Mouse (Mus musculus) kidney, postnatal 10 days (tissue): ENCODE data around the gene Rin2.

Experiments used
- DNase-seq: peaks from one replicate; pipeline ENCODE4 v3.0.0; 2021; ENCODE audit warnings: mixed read lengths

Rin2 gene

DNA sequence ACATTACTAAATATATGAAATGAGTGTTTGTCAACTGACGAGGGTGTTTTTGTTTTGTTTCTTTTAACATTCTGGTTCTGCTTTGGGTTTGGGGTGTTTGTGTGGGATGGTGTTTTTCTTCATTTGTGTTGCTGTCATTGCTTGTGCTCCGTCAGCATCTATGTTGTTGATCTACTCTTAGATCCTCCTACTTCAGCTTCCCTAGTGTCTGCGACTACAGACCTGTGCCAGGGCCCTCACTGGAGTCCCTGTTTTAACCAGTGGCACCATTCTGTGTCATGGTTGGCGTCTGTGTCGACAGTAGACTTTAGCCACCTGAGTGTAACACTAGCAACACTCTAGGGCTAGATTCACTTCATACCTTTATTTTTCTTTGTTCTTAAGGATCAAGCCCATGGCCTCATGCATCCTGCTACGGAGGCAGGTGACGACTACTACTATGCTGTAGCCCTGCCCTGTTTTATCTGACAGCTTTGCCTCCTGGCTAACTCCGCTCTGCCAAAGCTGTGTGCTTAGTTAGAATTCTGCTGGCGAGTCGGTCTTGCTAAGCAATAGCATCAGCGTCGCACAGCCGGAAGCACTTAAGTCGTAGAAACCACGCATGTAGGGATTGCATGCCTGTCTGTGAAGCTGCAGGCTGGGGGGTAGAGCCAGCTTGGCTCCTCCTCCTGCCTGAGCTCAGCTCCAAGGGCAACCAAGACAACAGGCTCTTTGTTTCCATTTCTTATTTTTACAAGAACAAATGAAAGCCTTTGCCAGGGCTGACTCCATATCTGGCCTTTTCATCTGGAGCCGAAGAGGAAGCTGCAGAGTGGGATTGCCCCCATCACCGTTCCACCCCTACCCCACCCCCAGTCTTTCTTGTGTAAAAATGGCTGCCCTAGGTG lies 157.2 kb downstream of the Rin2 start:
- DNase-seq = peak; percentile 72

DNA sequence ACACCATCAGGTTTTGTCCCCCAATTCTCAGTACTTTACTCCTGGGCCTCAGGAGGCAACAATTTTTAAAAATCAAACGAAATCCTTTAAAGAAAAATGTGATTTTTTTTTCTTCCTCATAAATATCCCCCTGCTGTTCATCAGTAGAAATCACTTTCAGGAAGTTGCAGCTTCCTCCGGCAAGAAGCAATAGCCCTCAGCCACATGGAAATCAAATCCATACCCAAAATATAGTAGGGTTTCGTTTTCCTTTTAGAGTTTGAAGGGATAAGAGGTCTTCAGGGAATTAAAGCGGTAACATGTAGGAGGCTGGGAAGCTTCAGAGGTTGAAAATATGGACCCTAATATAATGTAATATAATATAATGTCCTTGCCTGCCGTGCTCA lies 157.8 kb downstream of the Rin2 start:
- no peak for DNase-seq

DNA sequence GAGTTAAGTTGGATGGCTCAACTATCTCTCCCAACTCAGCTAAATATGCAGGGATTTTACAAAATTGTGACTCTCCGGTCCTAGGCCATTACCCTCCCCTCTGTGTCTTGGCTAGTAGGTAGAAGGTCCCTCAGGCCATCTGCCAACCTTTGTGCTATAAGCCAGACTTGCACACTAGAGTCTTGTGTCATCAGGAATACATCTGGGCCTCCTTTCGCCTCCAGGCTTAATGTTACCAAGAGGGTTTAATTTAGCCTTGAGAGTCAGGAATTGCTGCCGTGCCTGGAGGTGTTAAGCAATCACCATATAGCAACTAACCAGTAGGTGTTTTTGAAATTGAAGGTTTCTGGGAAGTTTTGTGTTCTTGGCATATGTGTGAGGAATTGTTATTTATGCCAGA lies 158.3 kb downstream of the Rin2 start:
- DNase-seq = no peak

DNA sequence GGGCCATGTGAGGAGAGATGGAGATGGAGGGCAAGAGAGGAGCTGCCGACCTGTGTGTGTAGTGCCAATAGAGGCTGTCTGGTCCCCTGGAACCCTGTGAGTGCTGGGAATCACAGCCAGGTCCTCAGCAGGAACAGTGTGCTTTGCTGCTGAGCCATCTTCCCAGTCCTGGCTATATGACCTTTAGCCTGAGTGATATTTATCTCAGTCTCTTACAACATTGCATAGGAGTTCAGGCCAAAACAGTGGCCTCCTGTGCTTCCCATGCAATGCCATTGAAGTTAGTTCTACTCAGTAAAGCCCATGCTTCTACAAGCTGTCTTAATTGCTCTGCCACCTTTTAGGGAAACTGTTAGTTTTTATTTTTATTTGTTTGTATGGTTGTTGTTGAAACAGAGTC lies 160.9 kb downstream of the Rin2 start:
- DNase-seq = no peak

DNA sequence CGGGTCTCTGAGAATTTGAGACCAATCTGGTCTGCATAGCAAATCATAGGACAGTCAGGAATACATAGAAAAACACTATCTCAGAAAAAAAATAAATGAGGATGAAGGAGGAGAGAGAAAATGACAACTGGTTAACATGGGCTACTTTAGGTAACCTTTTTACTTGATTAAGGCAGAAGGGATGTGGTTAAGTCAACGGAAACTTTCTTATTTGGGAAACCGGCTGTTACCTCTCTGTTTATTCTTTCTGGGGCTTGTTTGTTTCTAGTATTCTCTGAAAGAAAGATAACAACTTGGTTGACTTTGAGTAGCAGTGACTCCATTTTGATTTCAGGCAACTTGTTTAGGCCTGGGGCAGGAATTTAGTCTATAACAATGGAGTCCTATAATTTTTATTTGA lies 163.7 kb downstream of the Rin2 start:
- DNase-seq = no peak

DNA sequence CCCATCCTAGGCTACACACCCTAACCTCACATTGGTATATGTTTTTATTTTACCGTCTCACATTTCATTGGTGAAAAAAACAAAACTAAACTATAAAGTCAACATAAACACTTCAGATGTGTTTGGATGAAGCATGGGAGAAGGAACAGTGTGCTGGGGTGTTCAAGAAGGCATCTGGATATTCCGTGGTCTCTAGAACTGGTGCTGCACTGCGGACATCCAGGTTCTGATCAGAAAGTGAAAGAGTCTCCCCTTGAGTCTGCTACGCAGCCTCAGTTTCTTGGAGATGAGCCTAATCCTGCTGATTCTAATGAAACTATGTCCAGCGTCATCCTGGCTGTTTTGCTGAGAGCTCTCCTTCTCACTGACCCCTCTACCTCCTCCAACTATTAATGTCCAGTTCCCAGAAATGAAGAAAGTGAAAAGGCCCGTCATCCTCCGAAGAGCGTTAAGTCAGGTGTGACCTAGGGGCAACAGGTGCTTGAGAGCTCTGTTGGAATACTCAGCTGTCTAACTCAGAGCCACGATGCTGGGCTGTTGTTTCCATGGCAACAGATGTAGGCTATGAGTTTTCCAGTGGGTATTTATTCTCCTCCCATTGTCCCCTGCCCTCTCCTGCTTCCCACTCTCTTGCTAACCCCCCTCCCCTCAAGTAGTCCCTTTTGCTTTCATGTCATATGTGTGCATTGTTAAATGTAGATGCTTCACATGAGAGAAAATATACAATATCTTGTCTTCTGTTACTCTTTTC lies 164.7 kb downstream of the Rin2 start:
- no peak for DNase-seq

DNA sequence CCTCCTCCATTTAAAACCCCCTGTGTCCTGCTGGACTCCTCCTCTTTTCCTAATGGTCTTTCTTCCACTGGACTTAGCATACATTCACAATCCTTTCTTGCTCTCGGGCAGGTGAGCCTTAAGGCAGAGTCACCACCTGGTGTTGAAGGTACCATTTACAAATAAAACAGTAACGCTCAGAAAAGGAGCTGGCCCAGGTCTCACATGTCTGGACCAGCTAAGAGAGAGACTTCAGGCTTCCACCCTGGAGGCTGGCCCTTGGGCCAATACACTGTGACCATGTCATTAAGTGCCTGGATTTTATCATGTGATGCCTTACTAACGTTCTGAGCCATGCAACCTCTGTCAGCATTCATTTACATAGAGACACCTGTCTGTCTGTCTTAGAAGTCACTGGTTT lies 165.3 kb downstream of the Rin2 start:
- DNase-seq = no peak

DNA sequence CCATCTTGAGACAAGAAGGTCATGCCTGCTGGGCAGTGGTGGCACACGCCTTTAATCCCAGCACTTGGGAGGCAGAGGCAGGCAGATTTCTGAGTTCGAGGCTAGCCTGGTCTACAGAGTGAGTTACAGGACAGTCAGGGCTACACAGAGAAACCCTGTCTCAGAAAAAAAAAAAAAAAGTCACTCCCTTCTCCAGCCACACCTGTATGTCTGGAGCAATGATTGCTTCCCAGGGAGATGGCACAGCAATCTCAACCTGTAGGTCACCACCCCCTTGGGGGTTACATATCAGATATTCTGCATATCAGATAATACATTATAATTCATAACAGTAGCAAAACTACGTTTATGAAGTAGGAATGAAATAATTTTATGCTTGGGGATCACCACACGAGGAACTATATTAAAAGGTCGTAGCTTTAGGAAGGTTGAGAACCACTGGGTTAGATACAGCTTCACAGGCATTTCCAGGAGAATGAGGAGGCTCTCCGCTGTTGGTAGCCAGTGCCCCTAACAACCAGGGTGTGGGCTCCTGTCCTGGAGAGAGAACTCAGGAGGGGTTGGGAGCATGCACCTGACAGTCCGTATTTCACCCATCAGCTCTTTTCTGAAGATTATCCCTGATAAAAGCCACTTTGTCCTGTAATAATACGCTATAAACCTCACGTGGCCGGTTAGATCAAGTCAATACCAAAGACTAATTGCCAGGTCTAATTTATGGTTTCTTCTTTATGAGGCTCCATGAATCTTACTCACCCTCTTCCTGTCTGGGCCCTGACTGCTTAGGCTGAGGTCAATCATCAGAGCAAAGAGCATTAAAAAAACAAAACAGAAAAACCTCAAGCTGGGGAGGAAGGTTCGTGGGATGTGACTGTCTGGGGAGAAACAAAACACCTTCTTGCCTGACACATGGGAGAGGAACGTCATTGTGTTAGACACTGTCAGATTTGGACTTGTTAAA lies 166.2 kb downstream of the Rin2 start:
- DNase-seq = no peak

DNA sequence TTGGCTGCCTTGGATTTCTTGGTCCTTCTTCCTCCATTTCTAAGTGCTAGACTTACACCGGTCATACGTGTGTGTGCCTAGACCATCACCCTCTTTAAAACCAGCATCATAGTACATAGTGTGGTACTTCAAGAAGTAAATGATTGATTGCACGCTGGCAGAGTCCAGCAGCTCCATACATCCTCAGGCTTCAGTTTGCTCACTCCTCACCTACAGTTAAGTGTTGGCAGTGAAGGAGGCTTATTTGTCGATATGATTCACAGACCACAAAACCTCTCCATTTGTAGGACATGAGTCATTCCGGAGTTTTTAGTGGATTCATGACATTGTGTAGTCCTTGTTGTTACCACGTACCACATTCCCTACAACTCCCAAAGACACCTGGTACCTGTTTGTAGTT lies 168.3 kb downstream of the Rin2 start:
- no peak for DNase-seq

DNA sequence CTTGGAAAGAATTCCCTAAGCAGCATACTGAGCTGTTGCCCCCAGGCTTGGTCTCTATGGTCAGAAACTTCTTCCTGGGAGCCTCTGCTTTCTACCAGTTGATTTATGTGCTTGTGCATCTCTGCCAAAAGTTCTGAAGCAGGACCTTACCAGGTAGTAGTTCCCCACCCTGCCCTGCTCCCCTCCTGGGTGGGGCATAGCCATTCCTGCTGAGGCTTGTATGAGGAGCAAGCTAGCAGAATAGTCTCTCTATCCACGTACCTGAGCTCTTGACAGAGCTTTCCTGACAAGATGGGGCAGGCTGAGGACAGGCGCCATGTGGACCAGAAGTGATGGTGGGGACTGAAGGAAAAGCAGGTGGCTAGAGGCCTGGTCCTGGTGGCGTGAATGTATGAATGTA lies 171.6 kb downstream of the Rin2 start:
- no peak for DNase-seq

DNA sequence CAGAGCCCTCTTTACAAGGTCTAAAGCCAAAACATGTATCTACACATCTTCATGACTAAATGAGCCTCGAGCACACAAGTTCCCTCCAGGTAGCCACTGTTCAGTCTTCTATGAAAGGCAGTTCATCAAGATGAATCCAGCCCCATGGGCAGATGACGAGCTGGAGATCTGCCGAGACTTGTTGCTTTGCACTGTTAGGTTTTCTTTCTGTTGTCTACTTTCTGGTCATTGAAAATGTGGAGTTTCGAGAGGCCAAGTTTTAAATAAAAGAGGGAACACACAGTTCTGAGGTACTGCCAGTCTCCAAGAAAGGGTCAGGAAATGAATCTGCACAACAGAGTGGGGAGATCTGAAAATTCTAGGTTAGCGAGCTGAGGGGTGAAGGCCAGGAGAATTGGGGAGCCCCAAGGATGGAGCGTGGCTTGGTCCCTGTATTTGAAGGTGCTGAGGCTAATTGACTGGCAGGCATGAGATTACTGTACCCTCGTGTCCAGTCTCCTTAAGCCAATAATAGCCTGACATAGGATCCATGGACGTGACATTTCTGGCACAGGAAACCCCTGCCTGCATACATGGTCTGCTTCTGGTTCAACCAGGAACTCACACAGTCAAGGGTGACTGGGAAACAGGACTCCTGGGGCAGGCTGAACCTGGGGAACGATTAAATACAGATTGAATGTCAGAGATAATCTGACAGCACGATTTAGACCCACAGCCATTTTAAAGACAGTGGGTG lies 174.3 kb downstream of the Rin2 start:
- no peak for DNase-seq

DNA sequence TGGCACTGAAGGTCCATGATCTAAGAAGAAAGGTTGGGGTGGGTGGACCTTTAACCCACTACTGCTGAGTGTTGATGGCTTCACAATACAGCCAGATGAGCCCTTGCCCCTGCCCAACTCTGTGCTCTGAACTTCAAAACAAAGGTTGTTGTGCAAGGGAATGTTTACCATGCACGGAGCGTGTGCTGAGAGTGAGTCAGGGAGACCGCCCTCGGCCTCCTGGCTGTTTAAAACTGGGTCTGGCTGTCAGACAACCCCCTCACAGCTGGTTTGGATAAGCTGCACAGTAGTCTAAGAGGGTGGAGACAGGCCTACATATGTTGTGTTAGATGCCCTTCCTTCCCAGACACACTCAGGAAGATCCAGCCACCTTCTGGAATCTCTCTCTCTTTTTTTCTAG lies 175.8 kb downstream of the Rin2 start:
- no peak for DNase-seq

DNA sequence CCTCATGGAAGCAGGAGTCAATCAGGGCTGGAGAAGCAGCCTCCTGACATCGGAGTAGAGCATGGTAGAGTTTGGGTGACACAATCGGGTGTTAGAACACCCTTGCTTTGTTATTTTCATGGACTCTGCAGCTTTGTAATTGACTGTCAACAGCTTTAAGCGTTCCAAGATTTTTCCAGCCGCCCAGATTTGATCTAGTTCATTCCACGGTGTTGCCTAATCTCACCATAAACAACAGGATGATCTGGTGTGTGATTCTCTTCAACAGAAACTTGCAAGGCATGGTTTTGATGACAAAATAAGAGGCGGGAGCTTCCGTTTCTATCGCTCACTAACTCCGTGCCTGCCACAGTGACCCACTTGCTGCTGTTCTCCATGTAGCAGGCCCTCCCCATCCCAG lies 180.8 kb downstream of the Rin2 start:
- DNase-seq = no peak

DNA sequence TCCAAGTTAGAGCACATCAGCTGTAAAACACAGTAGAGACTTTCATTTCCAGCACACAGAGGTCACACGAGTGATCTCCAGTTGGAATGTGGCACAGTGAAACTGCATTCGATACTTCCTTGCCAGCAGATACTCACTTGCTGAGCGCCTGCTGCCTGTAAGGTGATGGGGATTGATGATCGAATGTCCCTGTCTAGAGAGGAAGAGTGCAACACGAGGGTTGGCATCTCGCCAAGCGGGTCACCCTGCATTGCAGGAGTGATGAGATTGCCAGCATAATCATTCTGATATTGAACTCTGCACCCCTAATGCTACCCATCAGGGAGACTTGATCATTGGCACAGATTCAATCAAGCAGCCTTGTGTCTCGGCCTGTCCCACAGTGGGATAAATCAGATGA lies 182.8 kb downstream of the Rin2 start:
- DNase-seq = peak; percentile 58

DNA sequence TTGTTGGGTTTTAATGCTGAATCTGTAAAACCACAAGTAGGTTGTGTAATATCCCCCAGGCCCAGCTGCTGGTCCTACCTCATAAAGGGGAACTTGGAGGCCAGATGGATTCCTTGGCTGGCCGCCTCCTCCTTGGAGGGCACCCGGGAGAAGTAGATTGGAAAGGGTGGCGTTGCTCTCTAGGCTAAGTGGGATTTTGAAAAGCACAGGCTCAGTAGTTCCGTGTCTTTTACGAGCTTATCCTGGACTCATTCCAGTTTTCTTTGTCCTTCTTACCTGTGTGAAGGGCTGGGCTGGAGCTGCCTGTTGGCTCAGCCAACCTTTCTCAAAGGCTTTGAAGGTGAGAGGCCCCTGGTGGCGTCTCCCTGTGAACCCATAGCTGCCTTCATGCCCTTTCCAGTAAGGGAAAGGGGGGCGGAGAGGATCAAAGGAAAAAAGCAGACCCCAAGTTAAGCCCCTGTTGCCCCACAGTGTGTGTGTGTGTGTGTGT lies 184.5 kb downstream of the Rin2 start:
- peak; percentile 62 for DNase-seq

DNA sequence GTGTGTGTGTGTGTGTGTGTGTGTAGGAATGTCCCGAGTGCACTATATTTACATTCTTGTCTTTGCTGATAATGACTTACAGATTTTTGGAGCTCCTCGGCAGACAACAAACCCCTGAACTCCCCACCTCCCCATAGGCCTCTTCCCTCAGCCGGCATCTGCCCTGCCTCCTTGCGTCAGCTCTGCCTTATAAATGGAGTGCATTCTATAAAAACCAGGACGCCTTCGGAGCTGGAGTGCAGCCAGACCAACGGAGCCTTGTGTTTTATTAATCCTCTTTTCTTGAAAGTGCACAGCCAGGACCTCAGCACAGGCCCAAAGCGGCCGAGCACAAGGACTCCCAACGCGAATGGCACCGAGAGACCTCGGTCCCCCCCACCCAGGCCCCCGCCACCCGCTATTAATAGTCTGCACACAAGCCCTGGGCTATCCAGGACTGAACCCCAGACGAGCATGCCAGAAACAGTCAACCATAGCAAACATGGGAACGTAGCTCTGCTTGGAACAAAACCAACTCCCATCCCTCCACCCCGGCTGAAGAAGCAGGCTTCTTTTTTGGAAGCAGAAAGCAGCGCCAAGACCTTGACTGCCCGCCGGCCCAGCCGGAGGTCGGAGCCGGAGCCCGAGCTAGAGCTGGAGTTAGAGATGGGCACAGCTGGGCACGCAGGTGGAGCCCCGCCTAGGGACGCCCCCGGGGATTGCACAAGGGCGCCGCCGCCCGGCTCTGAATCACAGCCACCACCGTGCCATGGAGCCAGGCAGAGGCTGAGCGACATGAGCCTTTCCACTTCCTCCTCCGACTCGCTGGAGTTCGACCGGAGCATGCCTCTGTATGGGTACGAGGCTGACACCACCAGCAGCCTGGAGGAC lies 185.2 kb downstream of the Rin2 start:
- peak; percentile 90 for DNase-seq

DNA sequence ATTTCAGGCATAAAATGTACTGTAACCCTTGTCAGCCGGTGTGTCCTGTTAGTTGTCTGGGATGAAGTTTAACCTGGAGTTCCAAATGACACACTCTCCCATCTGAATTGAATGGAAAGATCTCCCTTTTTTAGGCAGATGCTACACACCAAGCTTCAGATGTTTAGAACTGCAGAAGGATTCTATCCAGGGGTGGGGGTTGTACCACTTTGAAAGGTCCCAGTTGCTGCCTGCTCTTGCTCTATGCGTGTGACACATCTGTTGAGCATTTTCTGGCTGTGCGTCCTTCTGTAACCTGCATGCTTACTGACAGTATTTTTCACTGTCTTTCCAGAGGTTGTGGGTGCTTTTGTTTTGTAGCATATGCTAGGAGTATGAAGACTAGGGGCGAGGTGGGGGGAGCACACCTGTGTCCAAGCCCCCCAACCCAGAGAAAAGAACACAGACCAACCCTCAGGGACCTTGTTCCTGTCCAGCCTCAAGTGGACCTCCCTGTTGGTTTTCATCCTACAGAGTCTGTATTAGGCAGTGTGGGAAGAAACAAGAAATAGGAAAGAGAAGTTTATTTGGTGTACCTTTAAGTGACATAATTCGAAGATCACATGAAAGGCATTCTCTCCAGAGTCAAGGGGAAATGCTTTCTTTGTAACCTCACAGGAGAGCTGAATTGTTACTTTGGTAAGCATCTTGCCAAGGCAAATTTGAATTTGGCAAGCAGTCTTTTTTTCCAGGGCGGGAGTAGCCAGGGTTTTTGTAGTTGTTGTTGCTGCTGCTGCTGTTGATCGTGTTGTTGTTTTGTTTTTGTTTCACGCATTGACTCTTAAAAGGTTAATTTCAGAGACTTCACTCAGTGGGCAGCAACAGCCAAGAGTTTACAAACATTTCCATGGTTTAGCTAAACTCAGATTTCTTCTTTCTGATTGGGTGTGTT lies 186.4 kb downstream of the Rin2 start:
- no peak for DNase-seq

DNA sequence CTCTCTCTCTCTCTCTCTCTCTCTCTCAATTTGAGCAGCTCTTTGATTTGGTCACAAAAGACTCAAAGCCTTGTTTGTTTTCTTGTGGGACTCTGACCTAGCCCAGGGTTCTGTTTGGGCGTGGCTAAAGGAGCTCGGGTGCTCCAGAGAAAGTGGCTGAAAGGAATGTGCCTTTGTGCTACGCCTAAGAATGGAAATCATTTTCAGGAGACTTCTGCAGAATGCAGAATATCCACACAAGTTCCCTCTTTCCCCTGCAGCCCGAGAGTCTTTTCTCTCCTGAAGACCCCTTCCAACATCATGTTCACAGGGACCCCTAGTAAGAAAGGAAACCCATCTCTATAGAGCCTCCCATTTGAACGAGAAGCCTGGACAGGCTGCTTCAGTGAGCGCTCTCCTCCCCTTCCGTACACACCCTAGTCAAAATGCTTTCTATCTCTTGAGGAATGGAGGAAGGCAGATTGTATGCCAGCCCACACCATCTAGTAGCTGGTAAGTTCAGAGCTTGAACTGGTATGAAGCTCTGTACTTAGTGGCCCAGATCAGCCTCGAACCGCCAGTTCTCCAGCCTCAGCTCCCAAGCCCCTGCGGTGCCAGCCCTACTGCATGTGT lies 187.3 kb downstream of the Rin2 start:
- DNase-seq = peak; percentile 70

DNA sequence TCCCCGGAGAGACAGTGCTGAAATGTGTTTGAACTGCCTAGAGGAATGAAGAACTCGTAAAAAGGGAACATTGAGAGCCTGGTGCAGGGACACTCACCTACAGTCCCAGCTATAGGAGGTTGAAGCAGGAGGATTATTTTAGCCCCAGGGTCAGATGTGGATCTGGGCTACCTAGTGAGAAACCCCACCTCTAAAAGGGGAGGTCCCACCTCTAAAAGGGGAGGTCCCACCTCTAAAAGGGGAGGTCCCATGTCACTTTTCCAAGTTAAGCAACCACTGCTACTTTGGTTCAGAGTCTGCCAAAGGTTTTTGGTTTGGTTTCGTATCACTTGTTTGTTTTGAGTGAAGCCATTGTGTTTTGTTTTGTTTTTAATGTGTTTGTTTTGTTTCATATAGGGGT lies 190.3 kb downstream of the Rin2 start:
- DNase-seq = no peak

DNA sequence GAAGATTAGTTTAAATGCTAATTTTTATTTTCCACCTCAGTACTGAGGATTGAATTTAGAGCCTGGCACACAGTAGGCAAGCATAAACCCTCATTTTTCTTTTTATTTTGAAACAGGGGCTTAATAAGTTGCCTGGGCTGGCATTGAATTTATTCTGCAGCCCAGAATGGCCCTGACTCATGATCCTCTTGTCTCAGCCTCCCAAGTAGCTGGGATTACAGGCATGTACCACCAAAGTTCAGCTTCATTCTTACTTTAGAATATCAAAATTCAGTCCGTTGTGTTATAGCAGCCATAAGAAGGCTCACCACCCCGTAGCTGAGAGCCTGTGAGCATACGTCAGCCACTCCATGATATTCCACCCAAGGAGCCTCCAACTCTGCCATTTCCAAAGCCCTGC lies 191.2 kb downstream of the Rin2 start:
- no peak for DNase-seq
